Mouse (Mus musculus) ES-Bruce4 (cell line): ENCODE measurements at regions not wholly inside any gene's neighbourhood (a gene's known extent, or its start where the extent isn't known, plus 50 kb on each side); places are given as distances from the start of the nearest gene placed in this dataset.

Experiments used
- H3K27ac ChIP-seq: 2 replicates; pipeline ENCODE4 v1.5.1; 2012; ENCODE audit warnings: low read length, inconsistent platforms; ENCODE audit not compliant: insufficient read depth
- H3K27me3 ChIP-seq: 2 replicates; pipeline ENCODE4 v1.6.1; 2012; ENCODE audit warnings: mild to moderate bottlenecking, low read length, inconsistent platforms; ENCODE audit not compliant: control insufficient read depth, poor library complexity, insufficient read depth, severe bottlenecking
- H3K36me3 ChIP-seq: 2 replicates; pipeline ENCODE4 v1.6.1; 2012; ENCODE audit warnings: inconsistent platforms, mild to moderate bottlenecking, low read length, moderate library complexity; ENCODE audit not compliant: control insufficient read depth, poor library complexity, insufficient read depth, severe bottlenecking
- H3K4me1 ChIP-seq: one replicate; pipeline ENCODE4 v1.8.1; 2011; ENCODE audit warnings: low read length; ENCODE audit not compliant: control insufficient read depth, insufficient read depth
- H3K4me3 ChIP-seq: 2 replicates; pipeline ENCODE4 v1.5.1; 2011; ENCODE audit warnings: low read depth, mild to moderate bottlenecking, low read length
- H3K9ac ChIP-seq: 2 replicates; pipeline ENCODE4 v1.6.1; 2012; ENCODE audit warnings: low read depth, mild to moderate bottlenecking, inconsistent platforms; ENCODE audit not compliant: poor library complexity, severe bottlenecking
- H3K9me3 ChIP-seq: replicated peaks from 2 replicates; pipeline ENCODE4 v1.6.1; 2012; ENCODE audit warnings: mild to moderate bottlenecking, low read length, inconsistent platforms; ENCODE audit not compliant: control insufficient read depth, poor library complexity, insufficient read depth, severe bottlenecking
- CTCF ChIP-seq: IDR thresholded peaks from one replicate; pipeline ENCODE4 v1.8.1; 2011; ENCODE audit warnings: low read depth, low read length
- EP300 ChIP-seq: IDR thresholded peaks from 2 replicates; pipeline ENCODE4 v1.6.1; 2011; ENCODE audit warnings: low read depth, low read length; ENCODE audit not compliant: insufficient read depth
- POLR2A ChIP-seq: IDR thresholded peaks from one replicate; pipeline ENCODE4 v1.8.1; 2011; ENCODE audit warnings: low read length; ENCODE audit not compliant: insufficient read depth

- H3K4me3 ChIP-seq = no peak overlapping the region
- no peaks in the 10 kb centered on the region for H3K36me3 ChIP-seq
- H3K9ac ChIP-seq = no peak overlapping the region
- no peaks in the 10 kb centered on the region for H3K4me1 ChIP-seq
- TF ChIP-seq EP300 = no peak
- TF ChIP-seq POLR2A = no peak
- no peak for TF ChIP-seq CTCF
- no peaks in the 10 kb centered on the region for H3K9me3 ChIP-seq
- H3K27ac ChIP-seq = no peak overlapping the region
- H3K27me3 ChIP-seq = no peaks in the 10 kb centered on the region; the same call in 1 of the 2 replicates
Observed at GRCm38 (mm10) chr4:47842128-47842656, 202.8 kb upstream of the Nr4a3 start.

GRCm38 (mm10) chr4:47845239-47845638 lies 199.7 kb upstream of the Nr4a3 start:
- Histone ChIP-seq H3K36me3 (no peaks in the 10 kb centered on the region), H3K27ac (no peak overlapping the region), H3K9ac (no peak overlapping the region), H3K9me3 (no peaks in the 10 kb centered on the region), H3K27me3 (no peaks in the 10 kb centered on the region; the same call in 1 of the 2 replicates), H3K4me3 (no peak overlapping the region), H3K4me1 (no peaks in the 10 kb centered on the region)
- no peak for TF ChIP-seq POLR2A
- TF ChIP-seq EP300 = no peak
- no peak for TF ChIP-seq CTCF

- Histone ChIP-seq H3K27me3 (no peaks in the 10 kb centered on the region; the same call in 1 of the 2 replicates), H3K9me3 (no peaks in the 10 kb centered on the region), H3K4me1 (no peaks in the 10 kb centered on the region), H3K27ac (no peak overlapping the region), H3K9ac (no peak overlapping the region), H3K36me3 (no peaks in the 10 kb centered on the region), H3K4me3 (no peak overlapping the region)
- no peak for TF ChIP-seq CTCF
- no peak for TF ChIP-seq EP300
- no peak for TF ChIP-seq POLR2A
Observed at GRCm38 (mm10) chr4:47846389-47847318, 198.3 kb upstream of the Nr4a3 start.

GRCm38 (mm10) chr4:47861151-47861550 lies 183.8 kb upstream of the Nr4a3 start:
- Histone ChIP-seq H3K4me1 (no peaks in the 10 kb centered on the region), H3K9ac (no peak overlapping the region), H3K9me3 (no peaks in the 10 kb centered on the region), H3K4me3 (no peak overlapping the region), H3K27me3 (no peaks in the 10 kb centered on the region), H3K36me3 (no peaks in the 10 kb centered on the region), H3K27ac (no peak overlapping the region)
- TF ChIP-seq POLR2A (no peak), CTCF (no peak), EP300 (no peak)

DNA sequence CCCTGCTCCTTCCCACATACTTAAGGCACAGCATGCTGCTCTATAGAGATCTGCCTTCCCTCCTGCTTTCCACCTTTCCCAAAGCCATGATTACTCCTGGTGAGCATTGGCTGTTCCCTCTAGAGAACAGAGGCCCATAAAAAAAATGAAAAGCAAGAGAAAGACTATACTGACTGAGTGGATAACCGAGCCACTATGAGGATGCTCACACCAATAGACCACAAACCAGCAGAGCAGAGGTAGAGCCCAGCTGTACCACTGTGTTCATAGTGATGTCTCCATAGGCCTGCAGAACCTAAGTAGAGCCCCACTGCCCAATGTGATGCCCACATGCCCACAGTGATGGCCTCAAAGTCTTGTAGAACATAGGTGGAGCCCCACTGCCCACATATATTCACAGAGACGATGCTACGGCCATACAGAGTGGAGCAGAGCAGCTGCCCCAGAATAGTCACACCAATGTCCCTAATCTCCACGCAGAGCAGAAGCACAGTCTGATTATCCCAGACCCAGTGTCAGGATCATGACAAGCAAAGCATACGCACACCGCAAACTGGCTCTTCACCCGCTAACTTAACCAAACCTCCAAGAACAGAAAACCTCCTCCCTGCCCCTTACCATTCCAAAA lies 174.8 kb upstream of the Nr4a3 start:
- Histone ChIP-seq H3K9ac (no peak overlapping the region), H3K36me3 (no peaks in the 10 kb centered on the region), H3K4me1 (no peaks in the 10 kb centered on the region), H3K4me3 (no peak overlapping the region), H3K27ac (no peak overlapping the region), H3K27me3 (no peaks in the 10 kb centered on the region), H3K9me3 (no peaks in the 10 kb centered on the region)
- no peak for TF ChIP-seq POLR2A
- TF ChIP-seq CTCF = no peak
- no peak for TF ChIP-seq EP300

DNA sequence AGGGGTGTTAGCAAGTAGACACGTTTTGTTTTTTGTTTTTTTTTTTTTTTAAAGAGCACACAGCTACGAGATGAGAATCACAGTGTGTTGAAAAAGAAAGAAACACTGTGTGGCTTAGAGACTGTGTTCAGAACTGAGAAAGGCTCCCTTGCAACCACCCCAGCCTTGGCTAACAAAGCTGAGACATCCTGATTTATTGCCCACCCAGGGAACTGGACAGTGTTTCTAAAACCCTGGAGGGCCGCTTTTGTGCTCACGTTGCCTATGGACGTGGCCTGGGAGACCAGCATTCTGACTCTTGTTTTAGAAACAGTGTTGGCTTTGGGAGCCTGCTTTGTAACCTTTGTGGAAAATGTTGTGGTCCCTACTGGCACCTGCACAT lies 174.3 kb upstream of the Nr4a3 start:
- Histone ChIP-seq H3K27ac (no peak overlapping the region), H3K4me3 (no peak overlapping the region), H3K9ac (no peak overlapping the region), H3K27me3 (no peaks in the 10 kb centered on the region), H3K4me1 (no peaks in the 10 kb centered on the region), H3K9me3 (no peaks in the 10 kb centered on the region), H3K36me3 (no peaks in the 10 kb centered on the region)
- TF ChIP-seq EP300 (no peak), CTCF (no peak), POLR2A (no peak)
